Mouse (Mus musculus): Measurements from ENCODE around the gene Gng8. TPM values are rescaled to one million over a fixed set of nuclear protein-coding genes. Genes with fewer than 3 reads are reported as not detected.
A peak's percentile ranks its signal among the peaks of the same experiment; 100 is the strongest.

Gene Gng8
- polyA plus RNA-seq, 1 experiment from 2014 or later: 10.8 TPM

- Histone ChIP-seq H3K27me3 (ENCODE audit: insufficient read depth, low read length) (peaks cover 34% of the 10 kb centered on the region), H3K4me3 (ENCODE audit: low read depth, low read length) (peak overlapping the region; percentile 56), H3K9ac (peak overlapping the region; percentile 58), H3K4me1 (ENCODE audit: insufficient read depth) (peaks cover 22% of the 10 kb centered on the region; the same call in 1 of the 2 replicates), H3K27ac (ENCODE audit: low read depth) (no peak overlapping the region), H3K36me3 (ENCODE audit: insufficient read depth) (no peaks in the 10 kb centered on the region), H3K9me3 (ENCODE audit: low read depth, low read length) (no peaks in the 10 kb centered on the region), H3K4me2 (peak overlapping the region; percentile 86)
- WGBS: 2% methylated on average over 22 of the region's 22 CpGs
- no peak for TF ChIP-seq CTCF (IDR thresholded peaks at IDR 0.05; ENCODE audit: low read depth)
- DNase-seq (no peak), ATAC-seq (ENCODE audit: insufficient read depth) (no peak; the same call in 1 of the 2 replicates)
Observed at GRCm38 (mm10) chr7:16944808-16945315, 53.3 kb downstream of the Gng8 start.

Other genes starting within 250 kb of the Gng8 start
- not detected in 2 replicates for gene Ceacam15, start 216.1 kb upstream of the Gng8 start, polyA plus RNA-seq (2014; fragmentation: Nextera tagmentation; extraction: Ambion mirVana)
- not detected in 2 replicates for gene Ceacam9, start 169.9 kb upstream of the Gng8 start, polyA plus RNA-seq (2014; fragmentation: Nextera tagmentation; extraction: Ambion mirVana)
- gene Ap2s1, start 153.4 kb upstream of the Gng8 start, polyA plus RNA-seq (2014; fragmentation: Nextera tagmentation; extraction: Ambion mirVana): 287 and 295 TPM in 2 replicates
- gene Slc1a5, start 110.4 kb upstream of the Gng8 start, polyA plus RNA-seq (2014; fragmentation: Nextera tagmentation; extraction: Ambion mirVana): 32.6 and 35.7 TPM in 2 replicates
- gene Strn4, start 75.9 kb upstream of the Gng8 start, polyA plus RNA-seq (2014; fragmentation: Nextera tagmentation; extraction: Ambion mirVana): 117 and 134 TPM in 2 replicates
- gene Fkrp, start 75.1 kb upstream of the Gng8 start, polyA plus RNA-seq (2014; fragmentation: Nextera tagmentation; extraction: Ambion mirVana): 27.7 and 31.9 TPM in 2 replicates
- gene Prkd2, start 48.9 kb upstream of the Gng8 start, polyA plus RNA-seq (2014; fragmentation: Nextera tagmentation; extraction: Ambion mirVana): 19.6 and 20.2 TPM in 2 replicates
- 6.6 and 7.8 TPM in 2 replicates for gene Dact3, start 16.5 kb upstream of the Gng8 start, polyA plus RNA-seq (2014; fragmentation: Nextera tagmentation; extraction: Ambion mirVana)
- gene Ptgir, start 14.7 kb downstream of the Gng8 start, polyA plus RNA-seq (2014; fragmentation: Nextera tagmentation; extraction: Ambion mirVana): 1.3 and 1.6 TPM in 2 replicates
- 139 and 155 TPM in 2 replicates for gene Calm3, start 32.3 kb downstream of the Gng8 start, polyA plus RNA-seq (2014; fragmentation: Nextera tagmentation; extraction: Ambion mirVana)
- 3.1 and 3.3 TPM in 2 replicates for gene Pnmal2, start 52.9 kb downstream of the Gng8 start, polyA plus RNA-seq (2014; fragmentation: Nextera tagmentation; extraction: Ambion mirVana)
- gene Pnmal1, start 67.9 kb downstream of the Gng8 start, polyA plus RNA-seq (2014; fragmentation: Nextera tagmentation; extraction: Ambion mirVana): 0.11 and 0.20 TPM in 2 replicates
- 0.09 and 0.20 TPM in 2 replicates for gene Gm42372, start 91.3 kb downstream of the Gng8 start, polyA plus RNA-seq (2014; fragmentation: Nextera tagmentation; extraction: Ambion mirVana)
- 27.3 and 29.2 TPM in 2 replicates for gene Ccdc8, start 100.9 kb downstream of the Gng8 start, polyA plus RNA-seq (2014; fragmentation: Nextera tagmentation; extraction: Ambion mirVana)
- 103 and 117 TPM in 2 replicates for gene Ppp5c, start 136.1 kb downstream of the Gng8 start, polyA plus RNA-seq (2014; fragmentation: Nextera tagmentation; extraction: Ambion mirVana)
- 33.1 and 38.0 TPM in 2 replicates for gene Hif3a, start 170.6 kb downstream of the Gng8 start, polyA plus RNA-seq (2014; fragmentation: Nextera tagmentation; extraction: Ambion mirVana)
- 0.11 and 0.18 TPM in 2 replicates for gene Psg16, start 182.3 kb downstream of the Gng8 start, polyA plus RNA-seq (2014; fragmentation: Nextera tagmentation; extraction: Ambion mirVana)

Data from lung, embryonic 14.5 days (tissue).